Mouse (Mus musculus): ENCODE data around the gene Atf7ip. TPM values are rescaled to one million over a fixed set of nuclear protein-coding genes. Genes with fewer than 3 reads are reported as not detected.

Gene Atf7ip
- polyA plus RNA-seq, 1 experiment from 2014 or later, result 31.2 TPM

- H3K9ac ChIP-seq (ENCODE audit: low read depth, low read length), result no peak overlapping the region
- no peaks in the 10 kb centered on the region for H3K27me3 ChIP-seq (replicated peaks; ENCODE audit: control insufficient read depth, insufficient read depth, low read length)
- ATAC-seq (replicated peaks; ENCODE audit: low FRiP score), result no peak
- H3K36me3 ChIP-seq (ENCODE audit: control insufficient read depth, insufficient read depth, low read length), result peaks cover 13% of the 10 kb centered on the region; the same call in 1 of the 2 replicates
- no peaks in the 10 kb centered on the region for H3K4me1 ChIP-seq (replicated peaks; ENCODE audit: control insufficient read depth, insufficient read depth, low read length)
- H3K4me2 ChIP-seq, result no peak overlapping the region
- WGBS, result 84% methylated on average over 3 of the region's 3 CpGs
- no peak for DNase-seq (ENCODE audit: low spot score)
- no peak overlapping the region for H3K4me3 ChIP-seq (ENCODE audit: low read depth, low read length)
- no peaks in the 10 kb centered on the region for H3K9me3 ChIP-seq (ENCODE audit: control insufficient read depth, low read length)
- no peak overlapping the region for H3K27ac ChIP-seq (ENCODE audit: low read depth, low read length)
Measured at GRCm38 (mm10) chr6:136614156-136614555, 108.2 kb downstream of the Atf7ip start.

GRCm38 (mm10) chr6:136620361-136621139 lies 114.6 kb downstream of the Atf7ip start:
- H3K36me3 ChIP-seq (ENCODE audit: control insufficient read depth, insufficient read depth, low read length), result no peaks in the 10 kb centered on the region
- WGBS, result 41% methylated on average over 17 of the region's 17 CpGs
- no peak overlapping the region for H3K4me3 ChIP-seq (ENCODE audit: low read depth, low read length)
- no peaks in the 10 kb centered on the region for H3K27me3 ChIP-seq (replicated peaks; ENCODE audit: control insufficient read depth, insufficient read depth, low read length)
- no peak overlapping the region for H3K27ac ChIP-seq (ENCODE audit: low read depth, low read length)
- H3K4me1 ChIP-seq (replicated peaks; ENCODE audit: control insufficient read depth, insufficient read depth, low read length), result no peaks in the 10 kb centered on the region
- ATAC-seq (replicated peaks; ENCODE audit: low FRiP score), result 0 out of 2 replicates have a peak, but pooled peaks have one; percentile 45
- H3K9ac ChIP-seq (ENCODE audit: low read depth, low read length), result no peak overlapping the region
- no peaks in the 10 kb centered on the region for H3K9me3 ChIP-seq (ENCODE audit: control insufficient read depth, low read length)
- peak overlapping the region; percentile 38; the same call in 1 of the 2 replicates for H3K4me2 ChIP-seq
- peak; percentile 60 for DNase-seq (ENCODE audit: low spot score)

- Histone ChIP-seq H3K4me1 (replicated peaks; ENCODE audit: control insufficient read depth, insufficient read depth, low read length) (no peaks in the 10 kb centered on the region), H3K36me3 (ENCODE audit: control insufficient read depth, insufficient read depth, low read length) (no peaks in the 10 kb centered on the region), H3K9ac (ENCODE audit: low read depth, low read length) (no peak overlapping the region), H3K4me2 (no peak overlapping the region), H3K27me3 (replicated peaks; ENCODE audit: control insufficient read depth, insufficient read depth, low read length) (no peaks in the 10 kb centered on the region), H3K27ac (ENCODE audit: low read depth, low read length) (no peak overlapping the region), H3K4me3 (ENCODE audit: low read depth, low read length) (no peak overlapping the region), H3K9me3 (ENCODE audit: control insufficient read depth, low read length) (no peaks in the 10 kb centered on the region)
- WGBS, result 87% methylated on average over 12 of the region's 12 CpGs
- DNase-seq (ENCODE audit: low spot score) (no peak), ATAC-seq (replicated peaks; ENCODE audit: low FRiP score) (no peak)
Measured at GRCm38 (mm10) chr6:136625421-136625820, 119.5 kb downstream of the Atf7ip start.

- no peak overlapping the region for H3K27ac ChIP-seq (ENCODE audit: low read depth, low read length)
- H3K4me2 ChIP-seq, result no peak overlapping the region
- WGBS, result 83% methylated on average over 5 of the region's 5 CpGs
- no peak overlapping the region for H3K4me3 ChIP-seq (ENCODE audit: low read depth, low read length)
- ATAC-seq (replicated peaks; ENCODE audit: low FRiP score) (no peak), DNase-seq (ENCODE audit: low spot score) (no peak)
- H3K9ac ChIP-seq (ENCODE audit: low read depth, low read length), result no peak overlapping the region
- no peaks in the 10 kb centered on the region for H3K4me1 ChIP-seq (replicated peaks; ENCODE audit: control insufficient read depth, insufficient read depth, low read length)
- H3K27me3 ChIP-seq (replicated peaks; ENCODE audit: control insufficient read depth, insufficient read depth, low read length), result no peaks in the 10 kb centered on the region
- no peaks in the 10 kb centered on the region for H3K9me3 ChIP-seq (ENCODE audit: control insufficient read depth, low read length)
- H3K36me3 ChIP-seq (ENCODE audit: control insufficient read depth, insufficient read depth, low read length), result no peaks in the 10 kb centered on the region
Measured at GRCm38 (mm10) chr6:136629639-136630038, 123.7 kb downstream of the Atf7ip start.

GRCm38 (mm10) chr6:136631519-136631918 lies 125.6 kb downstream of the Atf7ip start:
- Histone ChIP-seq H3K4me1 (replicated peaks; ENCODE audit: control insufficient read depth, insufficient read depth, low read length) (no peaks in the 10 kb centered on the region), H3K4me3 (ENCODE audit: low read depth, low read length) (no peak overlapping the region), H3K9ac (ENCODE audit: low read depth, low read length) (no peak overlapping the region), H3K36me3 (ENCODE audit: control insufficient read depth, insufficient read depth, low read length) (no peaks in the 10 kb centered on the region), H3K4me2 (no peak overlapping the region), H3K9me3 (ENCODE audit: control insufficient read depth, low read length) (no peaks in the 10 kb centered on the region), H3K27ac (ENCODE audit: low read depth, low read length) (no peak overlapping the region), H3K27me3 (replicated peaks; ENCODE audit: control insufficient read depth, insufficient read depth, low read length) (no peaks in the 10 kb centered on the region)
- 86% methylated on average over 8 of the region's 8 CpGs for WGBS
- DNase-seq (ENCODE audit: low spot score), result no peak
- ATAC-seq (replicated peaks; ENCODE audit: low FRiP score), result no peak

- Histone ChIP-seq H3K9ac (ENCODE audit: low read depth, low read length) (no peak overlapping the region), H3K36me3 (ENCODE audit: control insufficient read depth, insufficient read depth, low read length) (no peaks in the 10 kb centered on the region), H3K27ac (ENCODE audit: low read depth, low read length) (no peak overlapping the region), H3K27me3 (replicated peaks; ENCODE audit: control insufficient read depth, insufficient read depth, low read length) (no peaks in the 10 kb centered on the region), H3K9me3 (ENCODE audit: control insufficient read depth, low read length) (no peaks in the 10 kb centered on the region), H3K4me1 (replicated peaks; ENCODE audit: control insufficient read depth, insufficient read depth, low read length) (no peaks in the 10 kb centered on the region), H3K4me2 (no peak overlapping the region), H3K4me3 (ENCODE audit: low read depth, low read length) (no peak overlapping the region)
- DNase-seq (ENCODE audit: low spot score) (no peak), ATAC-seq (replicated peaks; ENCODE audit: low FRiP score) (no peak)
- 86% methylated on average over 13 of the region's 13 CpGs for WGBS
Measured at GRCm38 (mm10) chr6:136631945-136632534, 126.1 kb downstream of the Atf7ip start.

- Histone ChIP-seq H3K9ac (ENCODE audit: low read depth, low read length) (no peak overlapping the region), H3K27ac (ENCODE audit: low read depth, low read length) (no peak overlapping the region), H3K4me1 (replicated peaks; ENCODE audit: control insufficient read depth, insufficient read depth, low read length) (no peaks in the 10 kb centered on the region), H3K27me3 (replicated peaks; ENCODE audit: control insufficient read depth, insufficient read depth, low read length) (no peaks in the 10 kb centered on the region), H3K4me3 (ENCODE audit: low read depth, low read length) (no peak overlapping the region), H3K9me3 (ENCODE audit: control insufficient read depth, low read length) (no peaks in the 10 kb centered on the region), H3K4me2 (no peak overlapping the region), H3K36me3 (ENCODE audit: control insufficient read depth, insufficient read depth, low read length) (no peaks in the 10 kb centered on the region)
- no peak for ATAC-seq (replicated peaks; ENCODE audit: low FRiP score)
- WGBS, result 86% methylated on average over 3 of the region's 3 CpGs
- DNase-seq (ENCODE audit: low spot score), result no peak
Measured at GRCm38 (mm10) chr6:136633154-136633553, 127.2 kb downstream of the Atf7ip start.

- H3K27me3 ChIP-seq (replicated peaks; ENCODE audit: control insufficient read depth, insufficient read depth, low read length), result no peaks in the 10 kb centered on the region
- 70% methylated on average over 6 of the region's 6 CpGs for WGBS
- H3K9me3 ChIP-seq (ENCODE audit: control insufficient read depth, low read length), result no peaks in the 10 kb centered on the region
- no peaks in the 10 kb centered on the region for H3K36me3 ChIP-seq (ENCODE audit: control insufficient read depth, insufficient read depth, low read length)
- H3K4me1 ChIP-seq (replicated peaks; ENCODE audit: control insufficient read depth, insufficient read depth, low read length), result no peaks in the 10 kb centered on the region
- H3K4me3 ChIP-seq (ENCODE audit: low read depth, low read length), result no peak overlapping the region
- H3K27ac ChIP-seq (ENCODE audit: low read depth, low read length), result no peak overlapping the region
- no peak overlapping the region for H3K9ac ChIP-seq (ENCODE audit: low read depth, low read length)
- H3K4me2 ChIP-seq, result no peak overlapping the region
- ATAC-seq (replicated peaks; ENCODE audit: low FRiP score) (no peak), DNase-seq (ENCODE audit: low spot score) (no peak)
Measured at GRCm38 (mm10) chr6:136633719-136634118, 127.8 kb downstream of the Atf7ip start.

- H3K4me2 ChIP-seq, result no peak overlapping the region
- no peak overlapping the region for H3K9ac ChIP-seq (ENCODE audit: low read depth, low read length)
- no peak overlapping the region for H3K4me3 ChIP-seq (ENCODE audit: low read depth, low read length)
- 65% methylated on average over 3 of the region's 3 CpGs for WGBS
- no peak overlapping the region for H3K27ac ChIP-seq (ENCODE audit: low read depth, low read length)
- H3K9me3 ChIP-seq (ENCODE audit: control insufficient read depth, low read length), result no peaks in the 10 kb centered on the region
- H3K36me3 ChIP-seq (ENCODE audit: control insufficient read depth, insufficient read depth, low read length), result no peaks in the 10 kb centered on the region
- no peaks in the 10 kb centered on the region for H3K4me1 ChIP-seq (replicated peaks; ENCODE audit: control insufficient read depth, insufficient read depth, low read length)
- no peaks in the 10 kb centered on the region for H3K27me3 ChIP-seq (replicated peaks; ENCODE audit: control insufficient read depth, insufficient read depth, low read length)
- DNase-seq (ENCODE audit: low spot score) (no peak), ATAC-seq (replicated peaks; ENCODE audit: low FRiP score) (no peak)
Measured at GRCm38 (mm10) chr6:136634982-136635381, 129.0 kb downstream of the Atf7ip start.
